Mouse (Mus musculus): ENCODE results near the gene Fam117a. TPM values are rescaled to one million over a fixed set of nuclear protein-coding genes. Genes with fewer than 3 reads are reported as not detected.

Fam117a gene
- total and polyA plus RNA-seq, 3 experiments, result 49.9 to 116 TPM; not detected in 1

DNA sequence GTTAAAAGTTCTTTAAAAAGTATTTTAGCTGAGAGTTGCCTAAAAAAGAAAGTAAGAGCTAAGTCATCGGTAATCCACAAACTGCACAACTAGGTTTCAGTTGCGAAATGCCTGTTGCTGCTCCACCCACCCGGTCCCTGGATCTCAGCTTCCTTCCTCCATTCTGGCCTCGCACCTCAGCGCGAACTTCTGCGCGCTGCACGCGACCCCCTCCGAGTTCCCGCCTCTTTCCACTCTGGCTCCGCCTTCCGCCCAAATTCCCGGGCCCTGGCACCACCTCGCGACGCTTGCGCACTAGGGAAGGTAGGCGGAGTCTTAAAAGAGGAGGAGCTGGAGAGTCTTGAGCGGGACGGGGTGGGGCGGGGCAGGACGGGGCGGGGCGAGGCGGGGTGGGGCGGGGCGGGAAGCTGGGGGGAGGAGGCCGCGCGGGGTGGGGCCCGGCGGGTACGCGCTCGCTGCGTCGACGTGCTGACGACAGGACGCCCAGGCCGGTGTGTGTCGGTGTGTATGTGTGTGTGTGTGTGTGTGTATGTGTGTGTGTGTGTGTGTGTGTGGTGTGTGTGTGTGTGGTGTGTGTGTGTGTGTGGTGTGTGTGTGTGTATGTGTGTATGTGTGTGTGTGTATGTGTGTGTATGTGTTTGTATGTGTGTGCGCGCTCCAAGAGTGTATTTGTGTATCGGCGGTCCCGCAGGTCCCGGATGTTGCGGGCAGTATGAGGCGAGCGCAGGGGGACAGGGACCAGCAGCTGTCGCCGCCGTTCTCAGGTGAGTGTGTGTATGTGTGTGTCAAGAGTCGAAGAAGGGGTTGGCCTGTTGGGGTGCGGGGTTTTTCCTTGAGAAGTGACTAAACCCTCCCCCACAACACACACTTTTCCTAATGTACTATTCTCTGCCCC, 77.1 kb downstream of the Fam117a start, which contains the start of gene Spop (continued):
- peak; percentile 79 for TF ChIP-seq BHLHE40 (IDR thresholded peaks at IDR 0.05; ENCODE audit: borderline replicate concordance, low read depth, low read length)
- TF ChIP-seq ELF1 (IDR thresholded peaks at IDR 0.05; ENCODE audit: low read depth, low read length), result peak; percentile 42; the same call in 1 of the 2 replicates
- peak; percentile 82 for TF ChIP-seq NRF1 (IDR thresholded peaks at IDR 0.05; ENCODE audit: insufficient read depth, low read depth, low read length, poor library complexity, severe bottlenecking)
- 0 out of 2 replicates have a peak, but pooled peaks have one; percentile 5 for TF ChIP-seq RCOR1 (IDR thresholded peaks at IDR 0.05; ENCODE audit: low read depth, low read length)

DNA sequence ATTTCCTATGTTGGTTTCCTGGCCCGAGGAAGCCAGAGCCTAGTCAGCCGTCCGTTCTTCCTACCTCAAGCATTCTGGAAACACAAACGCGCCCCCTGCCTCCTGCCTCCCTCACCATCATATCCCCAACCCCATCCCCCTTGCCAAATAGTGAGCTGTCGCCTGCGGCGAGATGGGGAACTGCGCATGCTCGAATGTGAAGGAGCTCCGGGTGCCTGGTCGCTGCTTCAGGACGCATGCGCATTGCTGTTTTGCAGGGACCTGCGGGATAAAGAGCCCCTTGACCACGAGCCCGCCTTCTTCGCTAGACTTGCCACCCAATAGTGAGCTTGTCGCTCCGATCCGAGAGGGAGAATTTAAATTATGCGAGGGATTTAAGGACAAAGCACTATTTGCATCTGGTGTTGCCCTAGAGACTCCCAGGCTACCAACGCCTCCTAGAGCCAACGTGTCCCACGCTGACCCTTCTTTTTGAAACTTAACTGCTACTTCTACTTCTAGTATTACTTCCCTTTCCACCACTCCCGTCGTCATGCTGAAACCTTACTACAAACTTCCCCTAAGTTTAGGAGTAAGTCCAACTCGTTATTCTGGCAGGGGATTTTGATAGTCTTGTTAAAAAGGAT, 77.8 kb downstream of the Fam117a start:
- peak overlapping the region; percentile 74 for H3K9ac ChIP-seq (ENCODE audit: control insufficient read depth, low read depth, low read length, poor library complexity, severe bottlenecking)
- peak overlapping the region; percentile 92 for H3K27ac ChIP-seq (ENCODE audit: control insufficient read depth, low read depth, low read length)
- peak overlapping the region; percentile 71 to 85 for H3K4me3 ChIP-seq (ENCODE audit: control insufficient read depth in 1 of 2, insufficient read depth in 1 of 2, low read depth in 2 of 2, low read length in 2 of 2)
- no peaks in the 10 kb centered on the region for H3K27me3 ChIP-seq (ENCODE audit: control insufficient read depth in 1 of 2, insufficient read depth in 2 of 2, low read length in 2 of 2)
- DNase-seq (ENCODE audit: low read depth, low spot score), result peak; percentile 99
- H3K4me1 ChIP-seq (ENCODE audit: control insufficient read depth in 1 of 2, insufficient read depth in 2 of 2, low read length in 2 of 2), result peaks cover 18 to 19% of the 10 kb centered on the region in 2 experiments
- H3K79me2 ChIP-seq (ENCODE audit: control insufficient read depth, insufficient read depth, low read length, poor library complexity), result peaks cover 28% of the 10 kb centered on the region
- H3K9me3 ChIP-seq (replicated peaks; ENCODE audit: insufficient read depth, low read length), result no peaks in the 10 kb centered on the region
- H3K36me3 ChIP-seq (ENCODE audit: control insufficient read depth in 1 of 2, insufficient read depth in 2 of 2, low read length in 2 of 2), result peaks cover 7 to 33% of the 10 kb centered on the region in 2 experiments; a peak in 3 of 4 replicates
- TF ChIP-seq POLR2AphosphoS2 (IDR thresholded peaks at IDR 0.05; ENCODE audit: low read length) (peak; percentile 80), ELF1 (IDR thresholded peaks at IDR 0.05; ENCODE audit: low read depth, low read length) (no peak), MXI1 (IDR thresholded peaks at IDR 0.05; ENCODE audit: low read depth, low read length) (peak; percentile 90), POLR2A (IDR thresholded peaks at IDR 0.05; ENCODE audit: control insufficient read depth in 1 of 2, insufficient read depth in 1 of 2, low read depth in 1 of 2, low read length in 2 of 2, poor library complexity in 1 of 2) (peak; percentile 44 to 96; a peak in 2 of 4 replicates), GABPA (IDR thresholded peaks at IDR 0.05; ENCODE audit: low read depth, low read length) (no peak), RCOR1 (IDR thresholded peaks at IDR 0.05; ENCODE audit: low read depth, low read length) (no peak), CHD2 (IDR thresholded peaks at IDR 0.05; ENCODE audit: low read length) (peak; percentile 46; the same call in 1 of the 2 replicates), SMC3 (IDR thresholded peaks at IDR 0.05; ENCODE audit: low read depth, low read length) (no peak), E2F4 (IDR thresholded peaks at IDR 0.05; ENCODE audit: borderline replicate concordance, low read depth, low read length) (peak; percentile 85), USF2 (IDR thresholded peaks at IDR 0.05; ENCODE audit: borderline replicate concordance in 1 of 2, insufficient read depth in 1 of 2, low read depth in 1 of 2, low read length in 2 of 2) (no peak), ZMIZ1 (IDR thresholded peaks at IDR 0.05; ENCODE audit: low read depth, low read length) (peak; percentile 95), MYC (IDR thresholded peaks at IDR 0.05; ENCODE audit: low read depth, low read length) (peak; percentile 91), KAT2A (conservative IDR thresholded peaks at IDR 0.05; ENCODE audit: low read depth, low read length) (no peak), MAZ (IDR thresholded peaks at IDR 0.05; ENCODE audit: low read depth, low read length) (no peak; the same call in 1 of the 2 replicates), ZNF384 (IDR thresholded peaks at IDR 0.05; ENCODE audit: low read depth, low read length) (no peak), TBP (IDR thresholded peaks at IDR 0.05; ENCODE audit: low read depth, low read length) (peak; percentile 88), MAFK (IDR thresholded peaks at IDR 0.05; ENCODE audit: borderline replicate concordance, low read depth, low read length) (no peak), CTCF (IDR thresholded peaks at IDR 0.05 in 2 of 3, conservative IDR thresholded peaks at IDR 0.05 in 1 of 3; ENCODE audit: control insufficient read depth in 1 of 3, insufficient read depth in 1 of 3, low read depth in 2 of 3, low read length in 3 of 3, poor library complexity in 1 of 3, severe bottlenecking in 1 of 3) (peak in 2 of 3 experiments; percentile 6 to 12; a peak in 2 of 6 replicates), SIN3A (IDR thresholded peaks at IDR 0.05; ENCODE audit: low read length) (peak; percentile 82), ZC3H11A (IDR thresholded peaks at IDR 0.05; ENCODE audit: low read depth, low read length) (no peak), CHD1 (IDR thresholded peaks at IDR 0.05; ENCODE audit: low read depth, low read length) (no peak), NRF1 (IDR thresholded peaks at IDR 0.05; ENCODE audit: insufficient read depth, low read depth, low read length, poor library complexity, severe bottlenecking) (peak; percentile 98), POLR2AphosphoS5 (IDR thresholded peaks at IDR 0.05; ENCODE audit: borderline replicate concordance, low read depth, low read length) (peak; percentile 82; the same call in 1 of the 2 replicates), TAL1 (IDR thresholded peaks at IDR 0.05; ENCODE audit: low read length) (no peak), USF1 (IDR thresholded peaks at IDR 0.05; ENCODE audit: low read depth, low read length) (peak; percentile 32; the same call in 1 of the 2 replicates), ZKSCAN1 (IDR thresholded peaks at IDR 0.05; ENCODE audit: low read depth, low read length) (no peak), TCF12 (IDR thresholded peaks at IDR 0.05; ENCODE audit: low read depth, low read length) (no peak; the same call in 1 of the 2 replicates), RAD21 (IDR thresholded peaks at IDR 0.05; ENCODE audit: low read depth, low read length) (no peak), EP300 (IDR thresholded peaks at IDR 0.05; ENCODE audit: low read depth in 1 of 2, low read length in 2 of 2) (no peak; a peak in 1 of 4 replicates)
